Mouse (Mus musculus): ENCODE data around the gene Rtp4.

GRCm38 (mm10) chr16:23533707-23534106 lies 13.6 kb downstream of the Rtp4 start:
- TF ChIP-seq CTCF (IDR thresholded peaks at IDR 0.05; ENCODE audit: borderline replicate concordance, extremely low read depth, insufficient read depth, insufficient read length): no peak
- TF ChIP-seq POLR2A (IDR thresholded peaks at IDR 0.05; ENCODE audit: borderline replicate concordance, extremely low read depth, insufficient read depth, insufficient read length, poor library complexity, severe bottlenecking): no peak
